Mouse (Mus musculus): ENCODE measurements around the gene Mthfd1l. TPM values are rescaled to one million over a fixed set of nuclear protein-coding genes. Genes with fewer than 3 reads are reported as not detected.
A peak's percentile ranks its signal among the peaks of the same experiment; 100 is the strongest.

The Mthfd1l gene
- polyA plus RNA-seq, 1 experiment from 2014 or later: 7.3 TPM

DNA sequence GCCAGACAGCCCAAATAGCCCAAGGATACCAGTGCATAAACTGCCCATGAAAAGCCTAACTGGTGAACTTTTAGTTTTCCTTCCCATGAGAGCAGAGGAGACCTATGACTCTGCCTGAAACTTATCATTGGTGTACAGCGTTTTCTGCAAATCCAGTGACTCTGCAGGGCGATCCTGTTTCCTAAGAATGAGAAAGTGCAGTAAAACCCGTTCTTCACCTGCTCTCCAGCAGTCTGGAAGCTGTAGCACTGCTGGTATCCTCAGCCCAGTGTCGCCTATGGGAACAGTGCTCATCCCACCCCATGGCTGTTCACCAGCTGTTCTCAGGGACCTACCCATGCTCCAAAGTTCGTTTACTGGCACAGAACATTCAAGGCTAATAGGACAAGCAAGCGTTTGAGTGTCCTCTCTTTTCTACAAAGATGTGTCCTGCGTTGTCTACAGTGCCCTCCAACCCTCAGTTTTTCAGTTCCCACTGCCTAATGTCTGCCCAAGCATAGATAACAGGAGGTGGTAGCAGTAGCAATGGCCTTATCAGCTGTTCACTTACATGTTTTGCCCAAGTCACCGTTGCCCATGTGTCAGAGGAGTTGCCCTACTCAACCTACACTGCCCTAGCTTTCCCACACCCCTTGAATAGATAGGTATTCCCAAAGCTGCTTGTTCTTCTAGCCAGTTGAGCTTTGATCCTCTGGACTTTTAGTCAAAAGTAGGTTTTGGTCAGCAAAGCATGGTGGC, 20.6 kb downstream of the Mthfd1l start:
- WGBS: 96% methylated on average over 8 of the region's 8 CpGs
- Histone ChIP-seq H3K27ac (ENCODE audit: low read length) (no peak overlapping the region), H3K4me1 (ENCODE audit: control insufficient read depth, insufficient read depth, low read length) (no peaks in the 10 kb centered on the region), H3K4me2 (ENCODE audit: low read length) (no peak overlapping the region), H3K36me3 (ENCODE audit: control insufficient read depth, insufficient read depth, low read length) (peaks cover 6% of the 10 kb centered on the region; the same call in 1 of the 2 replicates), H3K9me3 (replicated peaks; ENCODE audit: control insufficient read depth, low read length, poor library complexity, severe bottlenecking) (no peaks in the 10 kb centered on the region), H3K9ac (ENCODE audit: low read depth, low read length) (no peak overlapping the region), H3K27me3 (ENCODE audit: control insufficient read depth, insufficient read depth, low read depth, low read length) (no peaks in the 10 kb centered on the region), H3K4me3 (ENCODE audit: low read depth, low read length) (no peak overlapping the region)
- no peak for ATAC-seq

DNA sequence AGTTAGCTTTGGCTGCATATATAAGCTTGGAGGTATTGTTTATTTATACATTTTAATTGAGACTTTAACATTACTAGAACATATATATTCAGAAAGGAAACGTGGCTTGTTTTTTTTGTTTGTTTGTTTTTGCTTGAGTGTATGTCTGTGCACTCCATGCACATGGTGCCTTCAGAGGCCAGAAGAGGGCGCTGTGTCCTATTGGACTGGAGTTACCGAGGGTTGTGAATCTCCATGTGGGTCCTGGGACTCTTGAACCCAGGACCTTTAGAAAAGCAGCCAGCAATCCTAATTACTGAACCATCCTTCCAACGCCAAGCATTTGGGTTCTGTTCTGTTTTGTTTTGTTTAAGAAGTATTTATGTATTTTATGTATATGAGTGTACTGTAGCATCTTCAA, 22.4 kb downstream of the Mthfd1l start:
- H3K9me3 ChIP-seq (replicated peaks; ENCODE audit: control insufficient read depth, low read length, poor library complexity, severe bottlenecking): no peaks in the 10 kb centered on the region
- no peaks in the 10 kb centered on the region for H3K4me1 ChIP-seq (ENCODE audit: control insufficient read depth, insufficient read depth, low read length)
- ATAC-seq: no peak
- H3K4me3 ChIP-seq (ENCODE audit: low read depth, low read length): no peak overlapping the region
- no peak overlapping the region for H3K4me2 ChIP-seq (ENCODE audit: low read length)
- H3K36me3 ChIP-seq (ENCODE audit: control insufficient read depth, insufficient read depth, low read length): no peaks in the 10 kb centered on the region
- H3K9ac ChIP-seq (ENCODE audit: low read depth, low read length): no peak overlapping the region
- no peaks in the 10 kb centered on the region for H3K27me3 ChIP-seq (ENCODE audit: control insufficient read depth, insufficient read depth, low read depth, low read length)
- H3K27ac ChIP-seq (ENCODE audit: low read length): no peak overlapping the region
- 83% methylated on average over 4 of the region's 4 CpGs for WGBS

DNA sequence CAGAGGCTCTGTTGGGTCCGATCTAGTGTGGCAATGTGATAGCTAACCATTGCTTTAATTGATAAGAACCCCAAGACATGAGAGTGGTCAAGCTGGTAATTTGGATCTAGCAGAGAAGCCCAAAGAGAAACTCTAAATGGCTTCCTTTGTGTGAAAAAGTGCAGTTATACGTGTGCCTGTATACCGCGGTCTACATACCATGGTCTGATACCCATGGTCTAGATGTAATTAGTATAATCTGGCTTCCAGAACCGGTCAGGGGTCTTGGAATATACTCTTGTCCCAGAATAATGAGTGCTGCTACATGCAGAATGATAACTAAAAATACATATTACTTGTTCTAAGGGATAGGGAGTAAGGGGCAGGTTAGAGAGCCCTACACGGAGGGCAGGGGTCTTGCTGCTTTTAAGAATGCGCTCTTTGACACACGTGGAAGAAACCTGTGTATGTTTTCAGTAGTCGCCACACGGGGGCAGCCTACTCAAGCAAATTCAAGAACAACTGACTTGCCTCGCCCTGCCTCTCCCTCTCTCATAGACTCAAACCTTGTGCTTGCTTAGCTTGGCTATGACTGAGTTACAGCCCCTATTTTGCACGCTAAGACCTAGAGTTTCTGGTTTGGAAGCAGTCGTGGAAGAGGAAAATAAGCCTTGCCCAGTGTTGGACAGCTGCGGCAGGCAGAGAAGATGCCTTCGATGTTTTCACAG, 23.4 kb downstream of the Mthfd1l start:
- no peak overlapping the region for H3K27ac ChIP-seq (ENCODE audit: low read length)
- ATAC-seq: peak; percentile 85
- no peak overlapping the region for H3K4me2 ChIP-seq (ENCODE audit: low read length)
- H3K4me1 ChIP-seq (ENCODE audit: control insufficient read depth, insufficient read depth, low read length): no peaks in the 10 kb centered on the region
- H3K4me3 ChIP-seq (ENCODE audit: low read depth, low read length): no peak overlapping the region
- WGBS: 54% methylated on average over 15 of the region's 15 CpGs
- H3K27me3 ChIP-seq (ENCODE audit: control insufficient read depth, insufficient read depth, low read depth, low read length): no peaks in the 10 kb centered on the region
- no peak overlapping the region for H3K9ac ChIP-seq (ENCODE audit: low read depth, low read length)
- H3K9me3 ChIP-seq (replicated peaks; ENCODE audit: control insufficient read depth, low read length, poor library complexity, severe bottlenecking): no peaks in the 10 kb centered on the region
- H3K36me3 ChIP-seq (ENCODE audit: control insufficient read depth, insufficient read depth, low read length): no peaks in the 10 kb centered on the region

DNA sequence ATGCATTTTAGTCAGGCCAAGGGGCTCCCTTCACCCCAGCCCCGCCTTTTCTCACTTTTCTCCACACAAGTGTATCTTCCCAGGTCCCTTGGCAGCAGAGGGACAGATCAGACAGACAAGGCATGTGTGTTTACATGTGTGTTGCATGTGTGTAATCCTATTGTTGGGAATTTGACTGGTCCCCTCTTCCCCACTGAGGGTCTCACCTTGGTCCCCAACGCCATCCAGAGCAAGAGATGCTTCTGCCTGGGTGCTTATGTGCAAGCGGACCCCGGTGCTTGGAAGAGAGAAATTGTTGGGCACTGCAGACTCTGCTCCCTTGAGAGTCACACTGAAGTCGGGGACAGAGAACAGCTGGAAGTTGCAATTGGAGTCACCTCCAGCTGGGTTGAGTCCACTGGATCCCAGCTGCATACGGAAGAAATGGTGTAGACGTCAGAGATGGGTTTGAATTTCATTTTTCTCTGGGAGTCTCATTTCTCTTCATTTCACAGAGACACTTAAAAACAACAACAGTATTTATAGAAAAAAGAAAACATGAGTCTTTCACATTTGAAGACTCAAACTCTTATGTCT, 25.0 kb downstream of the Mthfd1l start:
- no peaks in the 10 kb centered on the region for H3K4me1 ChIP-seq (ENCODE audit: control insufficient read depth, insufficient read depth, low read length)
- H3K27me3 ChIP-seq (ENCODE audit: control insufficient read depth, insufficient read depth, low read depth, low read length): no peaks in the 10 kb centered on the region
- no peak overlapping the region for H3K9ac ChIP-seq (ENCODE audit: low read depth, low read length)
- no peak overlapping the region for H3K4me3 ChIP-seq (ENCODE audit: low read depth, low read length)
- ATAC-seq: no peak
- no peaks in the 10 kb centered on the region for H3K9me3 ChIP-seq (replicated peaks; ENCODE audit: control insufficient read depth, low read length, poor library complexity, severe bottlenecking)
- 93% methylated on average over 7 of the region's 7 CpGs for WGBS
- no peak overlapping the region for H3K4me2 ChIP-seq (ENCODE audit: low read length)
- no peak overlapping the region for H3K27ac ChIP-seq (ENCODE audit: low read length)
- no peaks in the 10 kb centered on the region for H3K36me3 ChIP-seq (ENCODE audit: control insufficient read depth, insufficient read depth, low read length)

DNA sequence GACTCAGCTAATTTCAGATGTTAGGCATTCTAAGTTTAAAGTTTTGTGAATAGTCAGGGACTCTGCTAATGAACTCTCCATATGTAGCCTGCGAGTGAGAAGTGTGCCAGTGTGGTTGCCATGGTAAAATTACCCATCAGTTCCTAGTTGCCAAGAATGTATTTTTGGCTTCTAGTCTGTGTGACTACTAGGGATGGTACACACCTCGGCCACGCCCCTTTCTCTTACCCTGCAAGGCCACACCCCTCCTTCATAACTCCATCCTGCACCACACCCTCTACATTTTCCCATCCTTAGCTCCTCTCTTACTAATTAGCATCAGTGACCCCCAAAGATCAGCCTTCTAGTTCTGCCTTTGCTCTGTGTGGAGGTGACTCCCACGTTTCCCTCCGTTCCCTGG, 29.8 kb downstream of the Mthfd1l start:
- Histone ChIP-seq H3K27me3 (ENCODE audit: control insufficient read depth, insufficient read depth, low read depth, low read length) (no peaks in the 10 kb centered on the region), H3K4me2 (ENCODE audit: low read length) (no peak overlapping the region), H3K4me3 (ENCODE audit: low read depth, low read length) (no peak overlapping the region), H3K27ac (ENCODE audit: low read length) (no peak overlapping the region), H3K9ac (ENCODE audit: low read depth, low read length) (no peak overlapping the region), H3K36me3 (ENCODE audit: control insufficient read depth, insufficient read depth, low read length) (no peaks in the 10 kb centered on the region), H3K9me3 (replicated peaks; ENCODE audit: control insufficient read depth, low read length, poor library complexity, severe bottlenecking) (no peaks in the 10 kb centered on the region), H3K4me1 (ENCODE audit: control insufficient read depth, insufficient read depth, low read length) (no peaks in the 10 kb centered on the region)
- ATAC-seq: no peak
- 83% methylated on average over 5 of the region's 5 CpGs for WGBS

DNA sequence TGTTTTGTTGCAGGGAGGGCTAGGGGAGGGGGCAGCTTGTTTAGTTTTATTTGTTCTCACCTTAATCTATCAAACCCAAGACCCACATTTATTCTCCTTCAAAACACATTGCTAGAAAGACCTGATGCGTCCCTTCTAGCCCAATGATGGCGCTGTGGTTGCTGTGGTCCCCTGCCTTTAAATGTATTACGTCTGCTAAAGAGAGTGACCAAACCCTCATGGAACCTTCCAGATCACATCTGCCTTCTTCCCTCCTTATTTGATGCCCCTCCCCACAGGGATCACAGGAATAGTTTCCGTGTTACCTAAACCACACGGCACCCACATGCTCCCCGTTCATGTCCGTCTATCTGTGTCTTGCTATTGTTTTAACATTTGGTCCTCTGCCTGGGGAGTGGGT, 32.3 kb downstream of the Mthfd1l start:
- no peaks in the 10 kb centered on the region for H3K36me3 ChIP-seq (ENCODE audit: control insufficient read depth, insufficient read depth, low read length)
- no peak overlapping the region for H3K27ac ChIP-seq (ENCODE audit: low read length)
- H3K9ac ChIP-seq (ENCODE audit: low read depth, low read length): no peak overlapping the region
- H3K27me3 ChIP-seq (ENCODE audit: control insufficient read depth, insufficient read depth, low read depth, low read length): no peaks in the 10 kb centered on the region
- ATAC-seq: no peak
- no peaks in the 10 kb centered on the region for H3K9me3 ChIP-seq (replicated peaks; ENCODE audit: control insufficient read depth, low read length, poor library complexity, severe bottlenecking)
- H3K4me2 ChIP-seq (ENCODE audit: low read length): no peak overlapping the region
- 91% methylated on average over 7 of the region's 7 CpGs for WGBS
- H3K4me3 ChIP-seq (ENCODE audit: low read depth, low read length): no peak overlapping the region
- no peaks in the 10 kb centered on the region for H3K4me1 ChIP-seq (ENCODE audit: control insufficient read depth, insufficient read depth, low read length)

DNA sequence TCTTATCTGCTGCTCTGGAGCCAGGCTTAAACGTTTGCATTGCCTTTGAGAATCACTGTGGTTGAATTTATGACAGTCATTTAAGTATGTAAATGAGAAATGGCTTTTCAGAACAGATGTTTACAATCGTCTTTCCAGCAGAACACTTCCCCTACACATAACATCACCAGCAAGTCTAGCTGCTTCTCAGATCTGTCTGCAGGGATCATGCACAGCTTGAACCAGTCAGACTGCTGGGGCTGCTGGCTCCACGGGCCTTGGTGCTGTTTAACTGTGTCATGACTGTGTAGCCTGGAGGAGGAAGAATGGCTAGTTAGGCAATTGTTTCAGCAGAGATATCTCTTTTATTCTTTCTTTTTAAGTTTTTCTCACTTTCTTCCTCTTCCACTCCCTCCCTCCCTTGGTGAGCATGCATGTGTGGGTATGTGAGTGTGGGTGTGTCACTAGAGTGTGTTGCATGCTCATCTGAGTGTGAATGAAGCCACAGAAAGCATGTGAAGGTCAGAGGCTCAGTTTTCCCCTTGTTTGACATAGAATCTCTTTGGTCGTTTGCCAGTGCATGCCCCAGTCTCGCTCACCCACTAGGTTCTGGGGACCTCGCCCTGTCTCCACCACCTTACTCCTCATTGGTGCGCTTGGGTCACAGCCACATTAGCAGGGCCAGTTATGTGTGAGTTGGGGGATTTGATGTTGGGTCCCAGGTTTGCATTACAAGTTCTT, 33.5 kb downstream of the Mthfd1l start:
- H3K4me1 ChIP-seq (ENCODE audit: control insufficient read depth, insufficient read depth, low read length): no peaks in the 10 kb centered on the region
- no peaks in the 10 kb centered on the region for H3K27me3 ChIP-seq (ENCODE audit: control insufficient read depth, insufficient read depth, low read depth, low read length)
- no peak overlapping the region for H3K4me3 ChIP-seq (ENCODE audit: low read depth, low read length)
- H3K9me3 ChIP-seq (replicated peaks; ENCODE audit: control insufficient read depth, low read length, poor library complexity, severe bottlenecking): no peaks in the 10 kb centered on the region
- ATAC-seq: peak; percentile 71; the same call in 1 of the 2 replicates
- H3K4me2 ChIP-seq (ENCODE audit: low read length): no peak overlapping the region
- no peaks in the 10 kb centered on the region for H3K36me3 ChIP-seq (ENCODE audit: control insufficient read depth, insufficient read depth, low read length)
- WGBS: 69% methylated on average over 7 of the region's 7 CpGs
- H3K9ac ChIP-seq (ENCODE audit: low read depth, low read length): 0 out of 2 replicates have a peak overlapping the region, but pooled peaks have one; percentile 20
- no peak overlapping the region for H3K27ac ChIP-seq (ENCODE audit: low read length)

DNA sequence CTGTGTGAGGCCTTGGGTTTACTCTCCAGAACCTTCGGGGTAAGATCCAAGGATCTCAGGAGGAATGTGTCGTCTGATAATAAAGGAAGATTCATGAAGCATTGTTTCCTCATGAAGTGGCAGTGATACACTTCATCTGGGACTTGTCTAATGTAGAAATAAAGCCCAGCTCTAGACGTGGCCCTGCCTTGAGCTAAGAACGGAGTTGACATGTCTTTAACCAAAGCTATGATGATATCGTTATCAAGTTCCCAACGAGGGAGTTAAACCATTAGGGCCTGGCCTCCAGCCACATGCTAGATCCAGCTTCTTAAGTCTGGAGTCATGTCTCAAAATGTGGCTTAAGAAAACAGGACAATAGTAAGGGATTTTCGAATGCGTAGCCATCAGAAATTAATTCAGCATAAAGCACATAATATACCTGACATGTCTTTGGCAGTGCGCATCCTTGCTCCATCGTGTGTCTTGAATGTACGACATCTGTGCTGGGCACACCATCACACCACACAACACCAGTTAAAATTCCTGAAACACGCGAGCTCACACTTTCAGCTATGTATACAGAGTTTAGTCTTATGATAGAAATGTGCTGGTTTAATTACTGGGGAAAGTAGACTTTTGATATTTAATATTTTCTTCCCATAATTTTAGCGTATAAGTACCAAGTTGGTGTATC, 49.8 kb downstream of the Mthfd1l start:
- H3K4me2 ChIP-seq (ENCODE audit: low read length): no peak overlapping the region
- no peak overlapping the region for H3K27ac ChIP-seq (ENCODE audit: low read length)
- no peaks in the 10 kb centered on the region for H3K36me3 ChIP-seq (ENCODE audit: control insufficient read depth, insufficient read depth, low read length)
- no peaks in the 10 kb centered on the region for H3K4me1 ChIP-seq (ENCODE audit: control insufficient read depth, insufficient read depth, low read length)
- no peak overlapping the region for H3K4me3 ChIP-seq (ENCODE audit: low read depth, low read length)
- no peak overlapping the region for H3K9ac ChIP-seq (ENCODE audit: low read depth, low read length)
- no peaks in the 10 kb centered on the region for H3K27me3 ChIP-seq (ENCODE audit: control insufficient read depth, insufficient read depth, low read depth, low read length)
- H3K9me3 ChIP-seq (replicated peaks; ENCODE audit: control insufficient read depth, low read length, poor library complexity, severe bottlenecking): no peaks in the 10 kb centered on the region
- WGBS: 89% methylated on average over 14 of the region's 14 CpGs
- no peak for ATAC-seq

Data from midbrain, embryonic 16.5 days (tissue).